In genomic region chr2:152808178-152808577, GRCm38 (mm10) we compare ENCODE assay signal across 18 mouse cellular contexts. TPM values are rescaled to one million over a fixed set of nuclear protein-coding genes. Genes with fewer than 3 reads are reported as not detected.
DNase-seq lines count a peak whose midpoint lies in the region; ATAC-seq and TF ChIP-seq lines count a peak whose summit lies in the region.
"Had no signal": no experiment of that assay in that cellular context is flagged by ENCODE, and none has a peak within 500 bp of the region (broad histone marks: within the 10 kb centered on the region; RNA-seq: fewer than 3 reads in every experiment).

No protein-coding gene starts in this region.

- no peak for ATAC-seq in liver, embryonic 11.5 days (replicated peaks; ENCODE audit: low FRiP score)
- ATAC-seq in granulocyte monocyte progenitor cell, adult 5-6 weeks (replicated peaks; ENCODE audit: poor library complexity, severe bottlenecking) = no peak
- ATAC-seq in forebrain, embryonic 14.5 days = no peak

- peak overlapping the region; percentile 58 for H3K27ac ChIP-seq in bone marrow macrophage, adult 2 months (ENCODE audit: insufficient read depth, low read depth, low read length)
- H3K27ac ChIP-seq in liver, embryonic 11.5 days (ENCODE audit: low read depth, low read length) = peak overlapping the region; percentile 16; the same call in 1 of the 2 replicates
- H3K27ac ChIP-seq in macrophage = peak overlapping the region; percentile 99
- H3K27ac ChIP-seq in forebrain, embryonic 14.5 days (ENCODE audit: low read depth, low read length) = no peak overlapping the region
- H3K27ac ChIP-seq: embryonic facial prominence, embryonic 10.5 days; hindbrain, embryonic 12.5 days; limb, embryonic 10.5 days; midbrain, embryonic 12.5 days had no signal

- H3K9ac ChIP-seq in liver, embryonic 11.5 days (ENCODE audit: low read depth, low read length) = no peak overlapping the region
- no peak overlapping the region for H3K9ac ChIP-seq in forebrain, embryonic 14.5 days (ENCODE audit: low read length)
- H3K9ac ChIP-seq: hindbrain, embryonic 12.5 days; lung, embryonic 14.5 days; midbrain, embryonic 12.5 days had no signal

- 62% methylated on average over 3 of the region's 3 CpGs for WGBS in liver, embryonic 11.5 days
- 93% methylated on average over 3 of the region's 3 CpGs for WGBS in macrophage (ENCODE audit: missing documents)
- WGBS in forebrain, embryonic 14.5 days = 90% methylated on average over 3 of the region's 3 CpGs

- no peaks in the 10 kb centered on the region for H3K27me3 ChIP-seq in liver, embryonic 11.5 days (replicated peaks; ENCODE audit: control insufficient read depth, insufficient read depth, low read length)
- H3K27me3 ChIP-seq in forebrain, embryonic 14.5 days (replicated peaks; ENCODE audit: control insufficient read depth, insufficient read depth, low read length) = no peaks in the 10 kb centered on the region
- H3K27me3 ChIP-seq: hindbrain, embryonic 12.5 days; midbrain, embryonic 12.5 days had no signal

- TF ChIP-seq CTCF in bone marrow macrophage, adult 2 months (IDR thresholded peaks at IDR 0.05; ENCODE audit: low read depth, low read length) = no peak

- H3K4me3 ChIP-seq in bone marrow macrophage, adult 2 months (ENCODE audit: insufficient read depth, low read length) = no peak overlapping the region
- H3K4me3 ChIP-seq in liver, embryonic 11.5 days (ENCODE audit: low read depth, low read length) = no peak overlapping the region
- no peak overlapping the region for H3K4me3 ChIP-seq in macrophage (ENCODE audit: inconsistent target)
- no peak overlapping the region for H3K4me3 ChIP-seq in forebrain, embryonic 14.5 days (ENCODE audit: low read depth, low read length)
- H3K4me3 ChIP-seq: embryonic facial prominence, embryonic 10.5 days; hindbrain, embryonic 12.5 days; limb, embryonic 10.5 days; midbrain, embryonic 12.5 days had no signal

- peaks cover 84% of the 10 kb centered on the region for H3K4me1 ChIP-seq in bone marrow macrophage, adult 2 months (ENCODE audit: control insufficient read depth, insufficient read depth, low read length)
- peaks cover 79% of the 10 kb centered on the region for H3K4me1 ChIP-seq in liver, embryonic 11.5 days (replicated peaks; ENCODE audit: control insufficient read depth, insufficient read depth, low read length)
- H3K4me1 ChIP-seq in forebrain, embryonic 14.5 days (ENCODE audit: control insufficient read depth, insufficient read depth, low read length) = peaks cover 9% of the 10 kb centered on the region

- peak; percentile 23 for DNase-seq in kidney, adult 18-20 months
- no peak for DNase-seq in kidney, adult 9 months
- DNase-seq in liver, embryonic 11.5 days (ENCODE audit: low spot score) = no peak
- DNase-seq in forebrain, embryonic 14.5 days (ENCODE audit: low spot score) = no peak
- DNase-seq: cerebellum, adult 8-10 months; kidney, postnatal 14 days; lung, embryonic 14.5 days; lung, postnatal 36 days; retina, postnatal 1 day; thymus, postnatal 36 days had no signal

- H3K4me2 ChIP-seq in liver, embryonic 11.5 days = no peak overlapping the region
- no peak overlapping the region for H3K4me2 ChIP-seq in forebrain, embryonic 14.5 days (ENCODE audit: low read length)
- H3K4me2 ChIP-seq: hindbrain, embryonic 12.5 days; lung, embryonic 14.5 days; midbrain, embryonic 12.5 days had no signal

- H3K79me2 ChIP-seq in macrophage (ENCODE audit: inconsistent target) = peaks cover 92% of the 10 kb centered on the region

- H3K36me3 ChIP-seq in liver, embryonic 11.5 days (ENCODE audit: control insufficient read depth, insufficient read depth, low read length) = no peaks in the 10 kb centered on the region
- H3K36me3 ChIP-seq in macrophage (ENCODE audit: inconsistent target) = no peaks in the 10 kb centered on the region
- H3K36me3 ChIP-seq in forebrain, embryonic 14.5 days (ENCODE audit: control insufficient read depth, insufficient read depth, low read length) = 0 out of 2 replicates have a peak, but pooled peaks cover 3% of the 10 kb centered on the region
- H3K36me3 ChIP-seq: hindbrain, embryonic 12.5 days had no signal

- no peak for TF ChIP-seq POLR2A in bone marrow macrophage, adult 2 months (IDR thresholded peaks at IDR 0.05; ENCODE audit: borderline replicate concordance, low read depth, low read length)

- no peaks in the 10 kb centered on the region for H3K9me3 ChIP-seq in liver, embryonic 11.5 days (ENCODE audit: control insufficient read depth, low read length)
- H3K9me3 ChIP-seq in forebrain, embryonic 14.5 days (replicated peaks; ENCODE audit: control insufficient read depth, low read length) = no peaks in the 10 kb centered on the region
- H3K9me3 ChIP-seq: embryonic facial prominence, embryonic 10.5 days; hindbrain, embryonic 12.5 days; limb, embryonic 10.5 days; midbrain, embryonic 12.5 days had no signal

RNA-seq across cellular contexts. Expression of gene Bcl2l1, which starts 23.4 kb away (rescaled TPM):
- polyA plus RNA-seq in bone marrow macrophage, adult 2 months (2012; ENCODE audit: insufficient read depth, insufficient read length, missing spikeins) = 29.0 and 30.8 TPM in 2 replicates
- 61.7 and 69.3 TPM in 2 replicates for polyA plus RNA-seq in liver, embryonic 11.5 days (2014; fragmentation: Nextera tagmentation; extraction: Ambion mirVana)
- 100 to 1,000 TPM; 136 to 537 (median 201) TPM for total RNA-seq in macrophage (2018; cell fraction: chromatin; rRNA removed)
- total RNA-seq in macrophage (2018; cell fraction: cytosol; rRNA removed) = 100 to 1,000 TPM in 7 of 26 experiments, 10 to 100 TPM in 19; 72.0 to 192 (median 85.2) TPM
- total RNA-seq in macrophage (2018; cell fraction: nucleus; rRNA removed) = 100 to 1,000 TPM; 131 to 456 (median 217) TPM
- polyA plus RNA-seq in macrophage (2018) = 38.6 to 159 TPM (median 48.4 TPM) in 3 replicates
- 13.2 and 27.8 TPM in 2 replicates for total RNA-seq in granulocyte monocyte progenitor cell, adult 5-6 weeks (2014; fragmentation: Nextera tagmentation)
- 10.3 and 25.2 TPM in 2 replicates for total RNA-seq in granulocyte monocyte progenitor cell, adult 5-6 weeks (2017)
- polyA plus RNA-seq in forebrain, embryonic 14.5 days (2014; fragmentation: Nextera tagmentation; extraction: Ambion mirVana) = 179 and 189 TPM in 2 replicates

RNA-seq across cellular contexts. Expression of gene Tpx2, which starts 39.6 kb away (rescaled TPM):
- polyA plus RNA-seq in bone marrow macrophage, adult 2 months (2012; ENCODE audit: insufficient read depth, insufficient read length, missing spikeins) = 35.1 and 38.3 TPM in 2 replicates
- 107 and 118 TPM in 2 replicates for polyA plus RNA-seq in liver, embryonic 11.5 days (2014; fragmentation: Nextera tagmentation; extraction: Ambion mirVana)
- total RNA-seq in macrophage (2018; cell fraction: chromatin; rRNA removed) = 10 to 100 TPM in 5 of 26 experiments, 1 to 10 TPM in 21; 2.1 to 18.9 (median 7.1) TPM
- total RNA-seq in macrophage (2018; cell fraction: cytosol; rRNA removed) = 10 to 100 TPM in 13 of 26 experiments, 1 to 10 TPM in 13; 4.3 to 30.1 (median 10.4) TPM
- total RNA-seq in macrophage (2018; cell fraction: nucleus; rRNA removed) = 10 to 100 TPM in 12 of 26 experiments, 1 to 10 TPM in 14; 2.6 to 18.6 (median 9.8) TPM
- 3.4 to 14.0 TPM (median 11.8 TPM) in 3 replicates for polyA plus RNA-seq in macrophage (2018)
- total RNA-seq in granulocyte monocyte progenitor cell, adult 5-6 weeks (2014; fragmentation: Nextera tagmentation) = 51.4 and 56.0 TPM in 2 replicates
- 96.9 and 105 TPM in 2 replicates for total RNA-seq in granulocyte monocyte progenitor cell, adult 5-6 weeks (2017)
- polyA plus RNA-seq in forebrain, embryonic 14.5 days (2014; fragmentation: Nextera tagmentation; extraction: Ambion mirVana) = 70.1 and 81.5 TPM in 2 replicates

RNA-seq across cellular contexts. Expression of gene Cox4i2, which starts 54.2 kb away (rescaled TPM):
- not detected in 2 replicates for polyA plus RNA-seq in bone marrow macrophage, adult 2 months (2012; ENCODE audit: insufficient read depth, insufficient read length, missing spikeins)
- 6.7 and 8.5 TPM in 2 replicates for polyA plus RNA-seq in liver, embryonic 11.5 days (2014; fragmentation: Nextera tagmentation; extraction: Ambion mirVana)
- not detected for total RNA-seq in macrophage (2018; cell fraction: chromatin; rRNA removed)
- total RNA-seq in macrophage (2018; cell fraction: cytosol; rRNA removed) = not detected
- total RNA-seq in macrophage (2018; cell fraction: nucleus; rRNA removed) = not detected
- polyA plus RNA-seq in macrophage (2018) = not detected in 3 replicates
- 6.8 and 13.0 TPM in 2 replicates for total RNA-seq in granulocyte monocyte progenitor cell, adult 5-6 weeks (2014; fragmentation: Nextera tagmentation)
- 6.0 TPM in 1 of 2 replicates, not detected in the other for total RNA-seq in granulocyte monocyte progenitor cell, adult 5-6 weeks (2017)
- 4.5 and 5.9 TPM in 2 replicates for polyA plus RNA-seq in forebrain, embryonic 14.5 days (2014; fragmentation: Nextera tagmentation; extraction: Ambion mirVana)
- total RNA-seq: monocyte, adult 5-6 weeks had no signal
